Mouse (Mus musculus): ENCODE data around the gene Sh2d3c.

- TF ChIP-seq GATA1 (IDR thresholded peaks at IDR 0.05; ENCODE audit: low read length) (no peak), TAL1 (IDR thresholded peaks at IDR 0.05; ENCODE audit: low read length) (no peak)
Observed at GRCm38 (mm10) chr2:32742173-32742531, 21.3 kb downstream of the Sh2d3c start.
